Comparison of ENCODE assay signal across 15 mouse cellular contexts in genomic region chr2:52740596-52740995, GRCm38 (mm10). TPM values are rescaled to one million over a fixed set of nuclear protein-coding genes. Genes with fewer than 3 reads are reported as not detected.
DNase-seq lines count a peak whose midpoint lies in the region; ATAC-seq and TF ChIP-seq lines count a peak whose summit lies in the region.
"Had no signal": no experiment of that assay in that cellular context is flagged by ENCODE, and none has a peak within 500 bp of the region (broad histone marks: within the 10 kb centered on the region; RNA-seq: fewer than 3 reads in every experiment).

No protein-coding gene starts in this region.

- H3K36me3 ChIP-seq in forebrain, embryonic 14.5 days (ENCODE audit: control insufficient read depth, insufficient read depth, low read length) = no peaks in the 10 kb centered on the region
- H3K36me3 ChIP-seq in forebrain, embryonic 11.5 days (ENCODE audit: control insufficient read depth, insufficient read depth, low read length) = no peaks in the 10 kb centered on the region
- H3K36me3 ChIP-seq in kidney, embryonic 15.5 days = peaks cover 11% of the 10 kb centered on the region
- no peaks in the 10 kb centered on the region for H3K36me3 ChIP-seq in limb, embryonic 14.5 days (ENCODE audit: control insufficient read depth, insufficient read depth, low read length)

- ATAC-seq in forebrain, embryonic 14.5 days = no peak
- ATAC-seq in forebrain, embryonic 11.5 days (replicated peaks; ENCODE audit: low FRiP score) = no peak
- no peak for ATAC-seq in kidney, embryonic 15.5 days (replicated peaks; ENCODE audit: low FRiP score)
- no peak for ATAC-seq in limb, embryonic 14.5 days (ENCODE audit: low FRiP score, low read depth)
- ATAC-seq: midbrain, embryonic 13.5 days had no signal

- H3K27ac ChIP-seq in forebrain, embryonic 14.5 days (ENCODE audit: low read depth, low read length) = no peak overlapping the region
- H3K27ac ChIP-seq in forebrain, embryonic 11.5 days (ENCODE audit: low read depth, low read length) = no peak overlapping the region
- no peak overlapping the region for H3K27ac ChIP-seq in kidney, embryonic 15.5 days
- peak overlapping the region; percentile 38 for H3K27ac ChIP-seq in bone marrow macrophage, adult 2 months (ENCODE audit: insufficient read depth, low read depth, low read length)
- no peak overlapping the region for H3K27ac ChIP-seq in limb, embryonic 14.5 days (replicated peaks; ENCODE audit: low read depth, low read length)
- H3K27ac ChIP-seq: midbrain, embryonic 13.5 days had no signal

- H3K9ac ChIP-seq in forebrain, embryonic 14.5 days (ENCODE audit: low read length) = no peak overlapping the region
- no peak overlapping the region for H3K9ac ChIP-seq in forebrain, embryonic 11.5 days (ENCODE audit: low read length)
- no peak overlapping the region for H3K9ac ChIP-seq in kidney, embryonic 15.5 days
- H3K9ac ChIP-seq in limb, embryonic 14.5 days (ENCODE audit: low read depth, low read length, severe bottlenecking) = no peak overlapping the region

- H3K9me3 ChIP-seq in forebrain, embryonic 14.5 days (replicated peaks; ENCODE audit: control insufficient read depth, low read length) = no peaks in the 10 kb centered on the region
- no peaks in the 10 kb centered on the region for H3K9me3 ChIP-seq in forebrain, embryonic 11.5 days (ENCODE audit: control insufficient read depth, low read length)
- H3K9me3 ChIP-seq in kidney, embryonic 15.5 days (replicated peaks) = no peaks in the 10 kb centered on the region
- no peaks in the 10 kb centered on the region for H3K9me3 ChIP-seq in limb, embryonic 14.5 days (ENCODE audit: control insufficient read depth, low read length)
- H3K9me3 ChIP-seq: heart, embryonic 10.5 days; midbrain, embryonic 13.5 days had no signal

- H3K27me3 ChIP-seq in forebrain, embryonic 14.5 days (replicated peaks; ENCODE audit: control insufficient read depth, insufficient read depth, low read length) = no peaks in the 10 kb centered on the region
- no peaks in the 10 kb centered on the region for H3K27me3 ChIP-seq in forebrain, embryonic 11.5 days (ENCODE audit: control insufficient read depth, insufficient read depth, low read length)
- H3K27me3 ChIP-seq in kidney, embryonic 15.5 days = no peaks in the 10 kb centered on the region
- no peaks in the 10 kb centered on the region for H3K27me3 ChIP-seq in limb, embryonic 14.5 days (ENCODE audit: control insufficient read depth, insufficient read depth, low read length)
- H3K27me3 ChIP-seq: midbrain, embryonic 13.5 days had no signal

- peaks cover 6% of the 10 kb centered on the region; the same call in 1 of the 2 replicates for H3K4me1 ChIP-seq in forebrain, embryonic 14.5 days (ENCODE audit: control insufficient read depth, insufficient read depth, low read length)
- no peaks in the 10 kb centered on the region for H3K4me1 ChIP-seq in forebrain, embryonic 11.5 days (replicated peaks; ENCODE audit: control insufficient read depth, insufficient read depth, low read length)
- peaks cover 7% of the 10 kb centered on the region for H3K4me1 ChIP-seq in kidney, embryonic 15.5 days
- peaks cover 7% of the 10 kb centered on the region; the same call in 1 of the 2 replicates for H3K4me1 ChIP-seq in bone marrow macrophage, adult 2 months (ENCODE audit: control insufficient read depth, insufficient read depth, low read length)
- peaks cover 7% of the 10 kb centered on the region; the same call in 1 of the 2 replicates for H3K4me1 ChIP-seq in limb, embryonic 14.5 days (ENCODE audit: control insufficient read depth, insufficient read depth, low read length)

- TF ChIP-seq CTCF in bone marrow macrophage, adult 2 months (IDR thresholded peaks at IDR 0.05; ENCODE audit: low read depth, low read length) = no peak

- WGBS in forebrain, embryonic 14.5 days = 82% methylated on average over 4 of the region's 4 CpGs
- WGBS in forebrain, embryonic 11.5 days = 87% methylated on average over 4 of the region's 4 CpGs
- WGBS in kidney, embryonic 15.5 days = 70% methylated on average over 4 of the region's 4 CpGs
- 70% methylated on average over 4 of the region's 4 CpGs for WGBS in limb, embryonic 14.5 days

- no peak for TF ChIP-seq POLR2A in bone marrow macrophage, adult 2 months (IDR thresholded peaks at IDR 0.05; ENCODE audit: borderline replicate concordance, low read depth, low read length)
- TF ChIP-seq POLR2A in limb, embryonic 14.5 days (IDR thresholded peaks at IDR 0.05; ENCODE audit: borderline replicate concordance, extremely low read depth, insufficient read depth, insufficient read length) = no peak

- peak overlapping the region; percentile 66; the same call in 1 of the 2 replicates for H3K4me2 ChIP-seq in forebrain, embryonic 14.5 days (ENCODE audit: low read length)
- H3K4me2 ChIP-seq in forebrain, embryonic 11.5 days (ENCODE audit: low read depth, low read length, severe bottlenecking) = no peak overlapping the region
- 0 out of 2 replicates have a peak overlapping the region, but pooled peaks have one; percentile 16 for H3K4me2 ChIP-seq in kidney, embryonic 15.5 days
- no peak overlapping the region for H3K4me2 ChIP-seq in limb, embryonic 14.5 days (replicated peaks; ENCODE audit: low read depth, low read length, severe bottlenecking)

- H3K4me3 ChIP-seq in forebrain, embryonic 14.5 days (ENCODE audit: low read depth, low read length) = no peak overlapping the region
- H3K4me3 ChIP-seq in forebrain, embryonic 11.5 days (ENCODE audit: low read depth, low read length) = no peak overlapping the region
- H3K4me3 ChIP-seq in kidney, embryonic 15.5 days (replicated peaks) = no peak overlapping the region
- peak overlapping the region; percentile 52 for H3K4me3 ChIP-seq in bone marrow macrophage, adult 2 months (ENCODE audit: insufficient read depth, low read length)
- 0 out of 2 replicates have a peak overlapping the region, but pooled peaks have one; percentile 89 for H3K4me3 ChIP-seq in limb, embryonic 14.5 days (replicated peaks; ENCODE audit: low read length)

- no peak for DNase-seq in forebrain, embryonic 14.5 days (ENCODE audit: low spot score)
- no peak for DNase-seq in forebrain, embryonic 11.5 days (ENCODE audit: low spot score)
- DNase-seq in kidney, adult 11 months = no peak
- DNase-seq in limb, embryonic 14.5 days (ENCODE audit: low spot score) = no peak
- no peak for DNase-seq in adrenal gland, postnatal 14 days
- DNase-seq in right cerebral cortex, postnatal 25 days = no peak
- DNase-seq: adrenal gland, postnatal 36 days; kidney, adult 2 months; lung, adult 2 months; right cerebral cortex, adult 18-20 months; thymus, adult 2 months had no signal

RNA-seq across cellular contexts. Expression of gene Stam2, which starts 1.5 kb away (rescaled TPM):
- polyA plus RNA-seq in forebrain, embryonic 14.5 days (2014; fragmentation: Nextera tagmentation; extraction: Ambion mirVana) = 51.1 and 55.7 TPM in 2 replicates
- 39.8 and 42.9 TPM in 2 replicates for polyA plus RNA-seq in forebrain, embryonic 11.5 days (2014; fragmentation: Nextera tagmentation; extraction: Ambion mirVana)
- 34.9 and 37.5 TPM in 2 replicates for polyA plus RNA-seq in kidney, embryonic 15.5 days (2015; fragmentation: Nextera tagmentation; extraction: Ambion mirVana)
- 22.2 and 22.5 TPM in 2 replicates for polyA plus RNA-seq in bone marrow macrophage, adult 2 months (2012; ENCODE audit: insufficient read depth, insufficient read length, missing spikeins)
- 16.6 and 17.2 TPM in 2 replicates for polyA plus RNA-seq in limb, embryonic 14.5 days (2012; rRNA removed)
- 33.1 and 34.1 TPM in 2 replicates for polyA plus RNA-seq in limb, embryonic 14.5 days (2014; fragmentation: Nextera tagmentation; extraction: Ambion mirVana)
- total RNA-seq in adrenal gland, postnatal 14 days (2021) = 30.0 and 31.1 TPM in 2 replicates

Comparison
In these comparisons a context has a peak if more than half of its experiments do, and no peak if none do; other contexts are left out.
1. H3K4me2 ChIP-seq: peak in forebrain, embryonic 14.5 days (single experiment) and kidney, embryonic 15.5 days (single experiment); none in forebrain, embryonic 11.5 days (single experiment) and limb, embryonic 14.5 days (single experiment).
2. H3K4me3 ChIP-seq: peak in bone marrow macrophage, adult 2 months (single experiment) and limb, embryonic 14.5 days (single experiment); none in forebrain, embryonic 14.5 days (single experiment), forebrain, embryonic 11.5 days (single experiment) and kidney, embryonic 15.5 days (single experiment).